Mouse (Mus musculus) heart, adult 2 months (tissue): ENCODE measurements around the gene Zfp366. TPM values are rescaled to one million over a fixed set of nuclear protein-coding genes. Genes with fewer than 3 reads are reported as not detected.
A peak's percentile ranks its signal among the peaks of the same experiment; 100 is the strongest.

Experiments used
- DNase-seq, 2 experiments: peaks; one replicate each; pipeline ENCODE4 v3.0.0; 2021
- H3K27ac ChIP-seq: fragments of 200-600 bp; 2 replicates; pipeline ENCODE4 v1.8.1; 2022
- H3K27me3 ChIP-seq: fragments of 200-500 bp; 2 replicates; pipeline ENCODE4 v1.6.1; 2012; ENCODE audit warnings: mild to moderate bottlenecking, low read length, inconsistent platforms, mixed read lengths; ENCODE audit not compliant: control insufficient read depth, insufficient read depth
- H3K36me3 ChIP-seq: fragments of 200-500 bp; 2 replicates; pipeline ENCODE4 v1.6.1; 2012; ENCODE audit warnings: low read length, inconsistent platforms; ENCODE audit not compliant: control insufficient read depth, insufficient read depth
- H3K4me1 ChIP-seq: fragments of 200-500 bp; 2 replicates; pipeline ENCODE4 v1.6.1; 2011; ENCODE audit warnings: low read length; ENCODE audit not compliant: control insufficient read depth, insufficient read depth
- H3K4me3 ChIP-seq: fragments of 200-600 bp; 2 replicates; pipeline ENCODE4 v1.8.1; 2022
- H3K79me2 ChIP-seq: fragments of 200-500 bp; replicated peaks from 2 replicates; pipeline ENCODE4 v1.6.1; 2012; ENCODE audit warnings: mild to moderate bottlenecking, inconsistent platforms, low read length, moderate library complexity, mixed read lengths; ENCODE audit not compliant: control insufficient read depth, insufficient read depth
- H3K9ac ChIP-seq: fragments of 200-500 bp; 2 replicates; pipeline ENCODE4 v1.6.1; 2012; ENCODE audit warnings: low read depth, mild to moderate bottlenecking, control low read depth, inconsistent platforms, low read length, mixed read lengths
- CTCF ChIP-seq: fragments of 200-600 bp; IDR thresholded peaks from 2 replicates; pipeline ENCODE4 v1.8.1; 2022; ENCODE audit warnings: antibody characterized with exemption, mild to moderate bottlenecking, moderate library complexity
- EP300 ChIP-seq: fragments of 200-500 bp; IDR thresholded peaks from 2 replicates; pipeline ENCODE4 v1.6.1; 2011; ENCODE audit warnings: low read depth, low read length, control low read depth; ENCODE audit not compliant: insufficient read depth
- POLR2A ChIP-seq: fragments of 200-500 bp; IDR thresholded peaks from 2 replicates; pipeline ENCODE4 v1.6.1; 2011; ENCODE audit warnings: mild to moderate bottlenecking, low read depth, low read length, control low read depth; ENCODE audit not compliant: insufficient read depth
- WGBS: fragments of 180-500 bp; shearing (Covaris S2); methylation state at CpG from one replicate; pipeline ENCODE4 v1.1.7; 2018; 5-methylcytosine and 5-hydroxymethylcytosine counted together
- intact Hi-C: fragments of 180-260 bp; cut with DNase I; formaldehyde crosslinking; loops from one replicate; pipeline ENCODE4 v1.15.1; 2025
- polyA plus RNA-seq: library from polyadenylated mRNA; depleted of rRNA; stranded (reverse); fragments of >200 nt; gene quantifications from 2 replicates; pipeline ENCODE4 v1.2.3, GENCODE M21; 2012
- total RNA-seq, 2 experiments: library from RNA; stranded (reverse); gene quantifications; 2 replicates each; pipeline ENCODE4 v1.2.3; 2021

Zfp366 gene
- total and polyA plus RNA-seq, 3 experiments, result 5.0 to 14.4 (median 9.7) TPM

- TF ChIP-seq CTCF, result no peak
- no peak for TF ChIP-seq EP300
- no peak for TF ChIP-seq POLR2A
- no peaks in the 10 kb centered on the region for H3K27me3 ChIP-seq
- 80% methylated on average over 6 of the region's 6 CpGs for WGBS
- H3K36me3 ChIP-seq, result no peaks in the 10 kb centered on the region
- no peak overlapping the region for H3K27ac ChIP-seq
- H3K4me3 ChIP-seq, result no peak overlapping the region
- no peaks in the 10 kb centered on the region; the same call in 1 of the 2 replicates for H3K4me1 ChIP-seq
- H3K9ac ChIP-seq, result no peak overlapping the region
- H3K79me2 ChIP-seq, result no peaks in the 10 kb centered on the region
- no peak for DNase-seq
- intact Hi-C loops, result no loop called here
These were observed 34.0 kb upstream of the Zfp366 start for GRCm38 (mm10) chr13:99150626-99151025.

DNA sequence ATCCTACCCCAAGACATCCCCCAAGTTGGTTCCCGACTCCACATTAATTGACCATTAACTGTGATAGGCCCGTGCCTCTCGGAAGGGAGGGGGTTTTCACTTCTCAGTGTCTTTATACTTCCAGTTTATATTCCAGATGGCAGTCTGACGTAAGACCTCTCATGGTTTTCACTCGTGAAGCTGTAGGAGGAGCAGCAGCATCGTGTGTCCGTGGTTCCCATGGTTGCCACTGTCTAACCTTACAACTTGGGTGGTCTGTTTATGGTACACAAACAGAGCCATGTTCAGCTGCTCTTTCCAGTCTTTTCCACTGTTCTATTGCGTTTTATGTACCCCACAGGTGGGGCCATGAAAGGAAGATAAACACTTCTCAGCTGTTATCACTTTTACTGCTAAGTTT is 33.5 kb upstream of the Zfp366 start:
- Histone ChIP-seq H3K27ac (no peak overlapping the region), H3K4me3 (no peak overlapping the region), H3K4me1 (no peaks in the 10 kb centered on the region; the same call in 1 of the 2 replicates), H3K27me3 (no peaks in the 10 kb centered on the region), H3K9ac (no peak overlapping the region), H3K36me3 (no peaks in the 10 kb centered on the region), H3K79me2 (no peaks in the 10 kb centered on the region)
- intact Hi-C loops, result no loop called here
- no peak for TF ChIP-seq CTCF
- no peak for TF ChIP-seq POLR2A
- no peak for TF ChIP-seq EP300
- no peak for DNase-seq
- WGBS, result 87% methylated on average over 8 of the region's 8 CpGs

GRCm38 (mm10) chr13:99152305-99152930 is 32.2 kb upstream of the Zfp366 start:
- no peaks in the 10 kb centered on the region; the same call in 1 of the 2 replicates for H3K4me1 ChIP-seq
- H3K36me3 ChIP-seq, result no peaks in the 10 kb centered on the region
- H3K27ac ChIP-seq, result no peak overlapping the region
- no peaks in the 10 kb centered on the region for H3K27me3 ChIP-seq
- 20% methylated on average over 18 of the region's 18 CpGs for whole genome bisulfite sequencing
- H3K79me2 ChIP-seq, result no peaks in the 10 kb centered on the region
- no peak for DNase-seq
- H3K9ac ChIP-seq, result no peak overlapping the region
- no peak for TF ChIP-seq POLR2A
- peak; percentile 52 for TF ChIP-seq CTCF
- H3K4me3 ChIP-seq, result no peak overlapping the region
- intact Hi-C loops, result no loop called here

- H3K4me3 ChIP-seq, result no peak overlapping the region
- no peaks in the 10 kb centered on the region for H3K27me3 ChIP-seq
- no peak for TF ChIP-seq POLR2A
These were observed 26.9 kb upstream of the Zfp366 start for GRCm38 (mm10) chr13:99157709-99158108.

DNA sequence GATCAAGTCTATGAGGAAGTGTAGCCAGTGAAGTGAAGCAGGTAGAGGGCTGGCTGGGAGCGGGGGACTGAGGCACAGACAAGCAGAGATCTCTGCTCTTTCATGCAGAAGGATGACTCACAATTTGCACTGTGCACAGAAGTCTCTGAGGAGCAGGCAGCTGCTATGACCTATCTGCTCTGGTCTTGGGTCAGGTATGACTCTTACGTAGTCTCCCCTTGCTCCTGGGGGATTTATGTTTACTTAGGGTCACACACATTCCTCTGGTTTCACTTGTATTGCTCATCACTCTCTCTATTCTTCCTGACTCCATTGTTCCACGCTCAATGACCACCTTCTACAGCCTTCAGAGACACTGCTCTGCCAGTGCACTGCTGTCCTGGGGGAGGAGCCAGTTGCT is 25.9 kb upstream of the Zfp366 start:
- no peak overlapping the region for H3K27ac ChIP-seq
- H3K27me3 ChIP-seq, result no peaks in the 10 kb centered on the region
- no peaks in the 10 kb centered on the region for H3K79me2 ChIP-seq
- H3K4me1 ChIP-seq, result no peaks in the 10 kb centered on the region
- no peak for DNase-seq
- no peak for TF ChIP-seq CTCF
- no peak for TF ChIP-seq EP300
- TF ChIP-seq POLR2A, result no peak
- 91% methylated on average over 3 of the region's 3 CpGs for WGBS
- intact Hi-C loops, result no loop called here
- no peak overlapping the region for H3K9ac ChIP-seq
- H3K4me3 ChIP-seq, result no peak overlapping the region
- no peaks in the 10 kb centered on the region for H3K36me3 ChIP-seq

More at GRCm38 (mm10) chr13:99157709-99158108, 26.9 kb upstream of the Zfp366 start:
- WGBS, result 36% methylated on average over 2 of the region's 2 CpGs
- DNase-seq, result no peak
- intact Hi-C loops, result no loop called here
- Histone ChIP-seq H3K9ac (no peak overlapping the region), H3K36me3 (no peaks in the 10 kb centered on the region), H3K4me1 (no peaks in the 10 kb centered on the region; the same call in 1 of the 2 replicates), H3K27ac (no peak overlapping the region), H3K79me2 (no peaks in the 10 kb centered on the region)

DNA sequence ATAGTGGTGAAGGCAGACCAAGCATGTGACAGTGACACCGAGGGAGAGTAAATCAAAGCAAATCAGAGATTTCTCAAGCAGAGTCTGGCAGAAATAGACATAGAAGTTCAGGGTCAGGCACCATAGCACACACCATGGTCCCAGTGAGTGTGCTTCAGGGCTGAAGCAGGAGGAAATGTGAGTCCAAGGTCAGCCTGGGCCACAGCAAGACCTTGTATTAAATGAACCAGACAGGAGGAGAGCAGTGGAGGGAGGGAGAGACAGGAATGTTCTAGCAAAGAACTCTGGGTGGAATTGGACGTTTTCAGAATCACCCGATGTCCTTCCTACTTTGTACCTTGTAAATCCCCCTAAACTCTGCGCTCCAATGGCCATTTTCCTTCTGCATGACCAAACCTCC is 21.6 kb upstream of the Zfp366 start:
- no peak for DNase-seq
- 72% methylated on average over 4 of the region's 4 CpGs for WGBS
- Histone ChIP-seq H3K4me1 (peaks cover 2% of the 10 kb centered on the region), H3K79me2 (no peaks in the 10 kb centered on the region), H3K36me3 (0 out of 2 replicates have a peak, but pooled peaks cover 2% of the 10 kb centered on the region), H3K9ac (no peak overlapping the region), H3K27ac (no peak overlapping the region), H3K4me3 (no peak overlapping the region), H3K27me3 (no peaks in the 10 kb centered on the region)
- intact Hi-C loops, result no loop called here
- no peak for TF ChIP-seq EP300
- no peak for TF ChIP-seq POLR2A
- no peak for TF ChIP-seq CTCF
